Mouse (Mus musculus) right cerebral cortex, postnatal 14 days (tissue): Measurements from ENCODE around the gene Dhx57.
"Not testable (repeated sequence)": the region's sequence is repeated elsewhere in the genome, so short reads cannot be mapped to it uniquely, and the experiment has no call there.

Experiments
- DNase-seq: peaks from one replicate; pipeline ENCODE4 v3.0.0; 2022

The Dhx57 gene

DNA sequence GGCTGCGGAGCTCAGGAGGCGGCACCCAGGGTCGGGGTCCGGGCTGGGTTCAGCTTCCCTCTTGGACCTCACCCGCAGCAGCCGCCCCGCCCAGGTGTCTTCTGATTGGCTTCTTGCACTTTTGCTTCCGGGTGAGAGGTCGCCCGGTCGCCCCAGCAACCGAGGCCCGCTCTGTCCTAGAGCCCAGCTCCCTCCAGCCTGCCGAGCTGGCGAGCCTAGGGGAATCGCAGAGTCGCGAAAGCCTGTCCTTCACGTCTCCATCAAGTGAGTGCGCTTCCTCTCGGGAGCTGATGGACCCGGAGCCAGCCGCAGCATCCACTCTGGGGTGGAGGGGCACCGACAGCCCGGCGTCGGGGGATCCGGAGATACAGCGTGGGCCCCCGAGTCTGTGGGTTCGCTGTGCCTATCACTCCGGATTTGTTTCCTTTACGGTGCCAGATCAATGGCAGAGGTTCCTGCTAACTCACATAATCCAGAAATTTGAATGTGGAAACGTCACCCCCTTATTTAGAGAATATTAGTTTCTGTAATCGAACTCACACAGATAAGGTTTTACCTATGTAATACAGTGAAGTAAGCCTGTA is at the start of gene Dhx57, which contains the start of gene Morn2:
Gene Dhx57, minus strand, starts transcription at position 403 of the 584 bp plus-strand sequence.
Gene Morn2, plus strand, starts transcription at position 130 of the 584 bp plus-strand sequence.
- peak; percentile 99 for DNase-seq

DNA sequence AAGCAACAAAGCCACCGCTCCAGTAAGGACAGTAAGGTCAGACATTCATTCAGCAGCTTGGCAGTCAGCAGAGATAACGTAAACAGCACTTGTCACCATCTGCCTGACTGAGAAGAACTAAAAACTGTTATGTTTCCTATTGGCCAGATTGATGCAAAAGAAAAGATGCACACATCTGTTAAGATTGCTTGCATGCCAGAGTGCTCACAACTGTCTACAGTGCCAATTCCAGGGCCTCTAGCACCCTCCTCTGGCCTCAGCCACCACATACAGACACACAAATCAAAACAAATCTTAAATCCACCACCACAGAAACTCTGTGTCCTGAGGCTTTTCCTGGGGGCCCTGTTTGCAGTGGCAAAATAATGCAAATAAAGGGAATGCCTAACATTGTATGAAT is 42.1 kb upstream of the Dhx57 start:
- DNase-seq, result no peak

DNA sequence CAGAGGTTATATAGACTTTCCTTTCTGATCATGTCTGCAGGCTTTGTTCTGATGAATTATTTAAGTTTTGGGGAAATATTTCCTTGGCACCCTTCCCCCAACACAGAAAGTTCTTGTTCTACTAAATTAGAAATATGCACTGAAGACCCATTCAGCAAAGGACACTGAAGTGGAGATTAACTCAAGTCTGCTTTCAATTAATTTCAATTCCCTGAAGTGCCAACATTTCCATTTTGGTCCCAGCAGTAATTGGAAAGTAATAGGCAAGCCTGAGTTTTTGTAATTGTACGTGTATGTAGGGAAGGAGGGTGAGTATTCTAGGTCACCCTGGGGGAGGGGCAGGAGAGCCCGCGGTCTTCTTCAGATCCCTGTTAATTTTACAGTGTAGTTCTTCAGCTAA is 36.2 kb upstream of the Dhx57 start:
- no peak for DNase-seq

DNA sequence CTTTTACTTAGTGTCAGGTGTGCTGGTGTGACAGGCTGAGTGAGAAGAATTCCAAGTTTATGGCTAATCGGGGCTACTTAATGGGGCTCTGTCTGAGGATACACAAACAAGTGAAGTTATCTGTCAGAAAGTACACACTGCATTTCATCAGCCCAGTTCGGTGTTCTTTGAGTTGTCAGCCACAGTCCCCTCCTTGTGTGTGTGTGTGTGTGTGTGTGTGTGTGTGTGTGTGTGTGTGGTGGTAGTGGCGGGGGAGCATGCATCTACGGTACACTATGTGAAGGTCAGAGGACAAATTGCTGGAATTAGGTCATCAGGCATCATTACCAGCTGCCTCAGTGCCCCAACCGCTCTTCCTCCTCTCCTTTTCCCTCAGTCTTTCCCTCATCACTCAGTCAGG is 35.2 kb upstream of the Dhx57 start:
- DNase-seq, result no peak

DNA sequence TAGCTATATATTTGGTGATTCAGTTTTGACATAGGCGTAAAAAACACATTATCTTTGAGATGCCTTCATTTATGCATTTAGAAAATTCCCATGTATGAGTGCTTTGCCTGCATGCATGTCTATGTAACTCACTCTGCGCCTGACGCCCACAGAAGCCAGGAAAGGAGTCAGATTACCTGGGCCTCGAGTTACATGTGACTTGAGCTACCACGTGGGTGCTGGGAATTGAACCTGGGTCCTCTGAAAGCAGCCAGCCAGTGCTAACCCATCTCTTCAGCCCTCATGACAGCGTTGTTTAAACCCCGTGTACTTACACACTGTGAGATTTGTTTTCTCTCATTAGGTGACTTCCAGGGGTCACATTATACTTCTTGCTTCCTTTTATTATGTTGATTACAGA is 34.2 kb upstream of the Dhx57 start:
- DNase-seq, result no peak

DNA sequence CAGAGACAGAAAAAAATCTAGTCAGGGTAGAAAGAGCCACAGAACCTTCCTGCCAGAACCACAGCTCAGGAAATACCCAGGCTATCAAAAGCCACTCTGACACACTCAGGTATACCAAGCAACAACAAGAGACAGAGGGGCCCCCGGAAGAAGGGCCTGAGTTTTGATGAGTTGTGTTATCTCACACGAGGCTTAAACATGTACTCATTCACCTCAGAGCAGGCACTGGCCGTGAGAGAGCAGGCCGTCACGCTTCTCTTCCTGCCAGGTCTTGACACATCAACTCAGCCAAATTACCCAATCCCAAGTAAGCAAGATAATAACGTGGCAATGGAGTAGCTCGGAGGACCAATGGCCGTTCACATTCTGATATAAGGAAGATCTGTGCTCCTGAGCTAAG is 33.4 kb upstream of the Dhx57 start:
- no peak for DNase-seq

- DNase-seq, result no peak
Observed at GRCm38 (mm10) chr17:80323015-80323414, 32.7 kb upstream of the Dhx57 start.

DNA sequence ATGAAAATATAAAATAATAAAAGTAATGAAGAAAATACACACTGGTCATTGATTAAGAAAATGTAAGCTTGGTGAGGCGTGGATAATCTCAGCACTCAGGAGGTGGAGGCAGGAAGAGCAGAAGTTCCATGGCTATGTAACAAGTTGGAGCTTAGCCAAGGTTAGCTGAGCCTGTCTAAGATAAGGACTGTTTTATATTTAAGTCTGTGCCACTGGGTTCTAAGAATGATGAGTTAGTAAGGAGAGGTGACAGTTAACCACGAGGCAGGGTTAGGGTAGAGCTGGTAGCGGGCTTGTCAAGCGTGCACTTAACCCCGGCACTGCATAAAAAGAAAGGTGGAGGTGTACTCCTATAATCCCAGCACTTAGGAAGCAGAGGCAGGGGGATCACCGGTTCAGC is 32.0 kb upstream of the Dhx57 start:
- no peak for DNase-seq

GRCm38 (mm10) chr17:80312405-80312804 is 22.1 kb upstream of the Dhx57 start:
- DNase-seq, result no peak

- DNase-seq, result no peak
Observed at GRCm38 (mm10) chr17:80311761-80312160, 21.5 kb upstream of the Dhx57 start.

DNA sequence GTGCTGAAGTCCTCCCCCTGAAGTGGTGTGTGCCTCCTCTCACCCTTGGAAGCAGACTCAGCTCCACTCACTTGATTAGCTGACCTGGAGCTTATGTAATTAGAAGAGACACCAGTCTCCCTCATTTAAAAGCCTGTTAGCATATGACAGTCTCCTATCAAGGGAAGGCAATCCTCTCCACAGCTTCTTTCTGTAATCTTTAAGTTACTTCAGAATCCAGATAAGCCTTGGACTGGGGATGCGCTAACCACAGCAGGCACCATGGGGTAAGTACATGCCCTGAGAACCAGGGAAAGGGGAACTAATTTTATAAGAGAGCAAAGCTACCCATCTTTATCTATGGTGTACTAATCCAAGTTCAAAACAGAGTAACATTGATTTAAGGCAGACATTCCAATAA is 17.0 kb upstream of the Dhx57 start, which contains the start of gene Arhgef33:
Gene Arhgef33, plus strand, starts transcription at position 157 of the 400 bp plus-strand sequence.
- no peak for DNase-seq

DNA sequence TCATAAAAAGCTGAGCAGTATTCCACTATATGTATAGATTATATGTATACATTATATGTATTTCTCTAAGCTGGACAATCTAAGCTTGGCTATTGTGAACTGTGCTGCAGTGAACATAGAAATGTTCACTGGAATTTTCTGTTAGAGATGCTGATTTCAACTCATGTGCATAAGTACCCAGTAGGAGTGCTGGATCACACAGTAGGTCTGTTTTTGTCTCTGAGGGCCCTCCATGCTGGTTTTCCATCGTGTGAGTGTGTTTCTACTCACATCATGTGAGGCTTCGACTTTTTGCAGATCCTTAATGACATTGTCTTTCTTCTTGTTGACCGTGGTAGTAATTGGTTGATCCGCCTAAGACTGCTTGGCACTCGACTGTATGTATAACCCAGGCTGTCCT is 8.6 kb upstream of the Dhx57 start:
- DNase-seq, result no peak

DNA sequence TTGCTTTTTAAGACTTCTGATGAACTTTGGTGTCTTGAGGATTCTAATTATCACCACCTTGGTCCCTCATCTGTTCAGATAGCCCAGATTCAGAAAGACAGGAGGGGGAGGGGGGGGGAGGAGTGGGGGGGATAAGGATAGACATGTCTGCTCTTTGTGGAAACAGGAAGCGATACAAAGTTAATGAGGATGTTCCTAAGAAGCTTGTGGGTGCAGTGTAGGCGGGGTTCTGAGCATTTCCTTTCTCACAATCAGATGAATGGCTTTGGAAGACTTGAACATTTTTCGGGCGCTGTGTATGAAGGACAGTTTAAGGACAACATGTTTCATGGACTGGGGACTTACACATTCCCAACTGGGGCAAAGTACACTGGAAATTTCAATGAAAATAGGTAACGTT is 5.0 kb upstream of the Dhx57 start:
- DNase-seq, result no peak

- no peak for DNase-seq
Observed at GRCm38 (mm10) chr17:80291148-80291547, 872 bp upstream of the Dhx57 start.

- no peak for DNase-seq
Observed at GRCm38 (mm10) chr17:80289280-80290073, 799 bp downstream of the Dhx57 start.

- DNase-seq, result no peak
Observed at GRCm38 (mm10) chr17:80288012-80288411, 2.3 kb downstream of the Dhx57 start.

DNA sequence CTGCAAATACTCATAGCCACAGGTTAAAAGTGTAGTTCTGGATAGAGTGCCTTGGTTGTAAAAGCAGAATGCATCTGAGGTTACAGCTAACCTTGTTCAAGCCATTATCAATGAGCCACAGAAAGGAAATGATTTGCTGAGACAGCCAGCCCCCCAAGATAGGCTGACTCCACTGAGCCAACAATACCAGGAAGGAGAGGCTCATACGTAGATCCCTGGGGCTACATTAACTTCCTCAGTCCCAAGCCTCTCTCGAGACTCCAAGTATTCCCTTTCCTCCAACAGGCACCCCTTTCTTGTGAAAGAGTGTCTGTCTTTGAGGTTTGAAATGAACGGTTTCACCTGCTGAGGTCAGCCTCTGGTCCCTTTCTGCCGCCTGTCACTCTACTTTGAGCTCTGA is 5.8 kb downstream of the Dhx57 start:
- DNase-seq, result no peak

GRCm38 (mm10) chr17:80279340-80280070 is 10.8 kb downstream of the Dhx57 start:
- DNase-seq, result no peak

GRCm38 (mm10) chr17:80278255-80278654 is 12.0 kb downstream of the Dhx57 start:
- no peak for DNase-seq

DNA sequence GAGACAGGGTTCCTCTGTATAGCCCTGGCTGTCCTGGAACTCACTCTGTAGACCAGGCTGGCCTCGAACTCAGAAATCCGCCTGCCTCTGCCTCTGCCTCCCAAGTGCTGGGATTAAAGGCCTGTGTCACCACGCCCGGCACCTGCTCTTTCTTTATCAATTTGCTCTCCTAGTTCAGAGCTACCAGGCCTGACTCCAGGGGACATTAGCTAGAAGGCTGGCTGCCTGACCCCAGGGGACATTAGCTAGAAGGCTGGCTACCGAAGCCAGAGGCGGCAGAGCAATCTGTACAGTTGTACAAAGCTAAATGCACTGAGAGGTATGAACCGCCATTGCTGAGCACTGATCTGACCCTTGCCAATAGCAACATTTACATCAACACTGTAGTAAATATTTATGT is 19.7 kb downstream of the Dhx57 start:
- not testable (repeated sequence) for DNase-seq

DNA sequence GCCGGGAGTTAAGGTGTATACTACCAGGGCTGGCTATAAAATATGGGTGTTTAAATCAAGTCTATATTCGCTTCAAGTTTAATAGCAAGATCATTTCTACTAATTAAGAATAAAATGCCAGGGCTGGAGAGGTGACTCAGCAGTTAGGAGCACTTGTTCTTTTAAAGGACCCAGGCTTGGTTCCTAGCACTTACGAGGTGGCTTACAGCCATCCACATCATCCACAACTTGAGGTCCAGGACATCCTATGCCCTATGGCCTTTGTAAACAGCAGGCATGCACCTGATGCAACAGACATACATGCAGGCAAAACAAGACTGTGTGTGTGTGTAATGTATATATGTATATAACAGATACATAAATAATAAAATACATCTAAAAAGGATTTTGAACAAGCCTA is 22.1 kb downstream of the Dhx57 start:
- DNase-seq, result no peak

DNA sequence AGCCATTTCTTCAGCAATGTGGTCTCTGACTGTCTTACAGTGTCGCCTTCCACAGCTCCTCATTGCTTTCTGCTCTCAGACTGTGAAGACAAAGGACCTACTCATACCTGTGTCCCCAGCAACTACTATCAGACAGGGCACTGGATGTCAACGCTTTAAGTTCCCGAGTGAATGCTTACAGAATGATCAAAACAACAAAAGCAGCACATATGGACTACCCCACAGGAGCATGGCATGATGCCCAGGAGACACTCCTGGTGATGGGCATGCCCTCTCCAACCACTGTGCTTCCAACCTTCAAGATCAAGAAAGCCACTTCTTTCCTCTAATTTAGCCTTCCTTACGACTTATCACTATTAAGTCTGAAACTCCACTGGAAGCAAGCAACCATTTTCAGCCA is 23.2 kb downstream of the Dhx57 start:
- DNase-seq, result no peak

DNA sequence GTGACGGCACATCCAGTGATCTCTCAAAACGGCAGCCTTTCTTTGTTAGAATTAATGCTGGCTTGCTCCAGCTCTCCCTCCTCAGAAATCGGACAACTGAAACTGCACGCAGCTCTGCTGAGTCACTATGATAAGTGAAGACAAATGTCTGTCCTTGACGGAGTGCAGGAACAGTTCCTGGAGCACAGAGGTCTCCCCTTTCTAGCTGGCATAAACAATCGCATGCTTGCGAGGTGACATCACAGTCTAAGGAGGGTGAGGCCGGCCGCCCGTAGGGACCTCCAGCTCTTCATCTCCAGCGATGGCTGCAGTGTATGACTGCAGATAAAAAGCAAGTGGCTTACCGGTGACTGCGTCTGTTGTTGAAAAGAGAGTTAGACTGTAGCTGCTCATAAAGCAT is 35.1 kb downstream of the Dhx57 start:
- DNase-seq, result no peak

GRCm38 (mm10) chr17:80254421-80254820 is 35.9 kb downstream of the Dhx57 start:
- no peak for DNase-seq
